Mouse (Mus musculus) midbrain, embryonic 16.5 days (tissue): Measurements from ENCODE around the gene Taar8a. TPM values are rescaled to one million over a fixed set of nuclear protein-coding genes. Genes with fewer than 3 reads are reported as not detected.
"Not testable (repeated sequence)": the region's sequence is repeated elsewhere in the genome, so short reads cannot be mapped to it uniquely, and the experiment has no call there.

Source experiments
- ATAC-seq: fragments of 200-750 bp; cut with Nextera tagmentation; 2 replicates; pipeline ENCODE4 v1.8.0; 2017; ENCODE audit warnings: moderate TSS enrichment
- H3K27ac ChIP-seq: fragments of 300-500 bp; sonication (generic); 2 replicates; pipeline ENCODE4 v1.5.1; 2014; ENCODE audit warnings: mild to moderate bottlenecking, low read length, mixed read lengths
- H3K27me3 ChIP-seq: fragments of 300-500 bp; sonication (generic); 2 replicates; pipeline ENCODE4 v1.6.1; 2014; ENCODE audit warnings: low read depth, low read length, mixed read lengths; ENCODE audit not compliant: control insufficient read depth, insufficient read depth
- H3K36me3 ChIP-seq: fragments of 300-500 bp; sonication (generic); 2 replicates; pipeline ENCODE4 v1.6.1; 2014; ENCODE audit warnings: mild to moderate bottlenecking, low read length, moderate library complexity, mixed read lengths; ENCODE audit not compliant: control insufficient read depth, insufficient read depth
- H3K4me1 ChIP-seq: fragments of 300-500 bp; sonication (generic); 2 replicates; pipeline ENCODE4 v1.6.1; 2014; ENCODE audit warnings: mild to moderate bottlenecking, low read length, mixed read lengths; ENCODE audit not compliant: control insufficient read depth, insufficient read depth
- H3K4me2 ChIP-seq: fragments of 300-500 bp; sonication (generic); 2 replicates; pipeline ENCODE4 v1.6.1; 2014; ENCODE audit warnings: mild to moderate bottlenecking, low read length, mixed read lengths
- H3K4me3 ChIP-seq: fragments of 300-500 bp; sonication (generic); 2 replicates; pipeline ENCODE4 v1.5.1; 2014; ENCODE audit warnings: low read depth, mild to moderate bottlenecking, low read length, moderate library complexity, mixed read lengths
- H3K9ac ChIP-seq: fragments of 300-500 bp; sonication (generic); 2 replicates; pipeline ENCODE4 v1.6.1; 2014; ENCODE audit warnings: low read depth, low read length, mixed read lengths
- H3K9me3 ChIP-seq: fragments of 300-500 bp; sonication (generic); replicated peaks from 2 replicates; pipeline ENCODE4 v1.6.1; 2014; ENCODE audit warnings: mild to moderate bottlenecking, low read length, mixed read lengths; ENCODE audit not compliant: control insufficient read depth, poor library complexity, severe bottlenecking
- WGBS: fragments of 180-500 bp; shearing (Covaris S2); extraction: QIAGEN DNeasy Blood & Tissue Kit; methylation state at CpG from one replicate; pipeline ENCODE4 v1.1.7; 2014; 5-methylcytosine and 5-hydroxymethylcytosine counted together
- polyA plus RNA-seq: library from polyadenylated mRNA; unstranded; fragments of >200 nt; fragmentation: Nextera tagmentation; extraction: Ambion mirVana; gene quantifications from 2 replicates; pipeline ENCODE4 v1.2.1, GENCODE M21; 2015

Gene Taar8a
- polyA plus RNA-seq, 1 experiment from 2014 or later: not detected

- Histone ChIP-seq H3K36me3 (no peaks in the 10 kb centered on the region), H3K4me1 (no peaks in the 10 kb centered on the region), H3K4me3 (no peak overlapping the region), H3K27ac (no peak overlapping the region), H3K27me3 (no peaks in the 10 kb centered on the region), H3K9me3 (no peaks in the 10 kb centered on the region), H3K9ac (no peak overlapping the region), H3K4me2 (no peak overlapping the region)
- WGBS: 42% methylated on average over 3 of the region's 3 CpGs
- no peak for ATAC-seq
Observed at GRCm38 (mm10) chr10:24080166-24080565, 3.9 kb downstream of the Taar8a start.

- no peak overlapping the region for H3K4me2 ChIP-seq
- H3K4me1 ChIP-seq: no peaks in the 10 kb centered on the region
- WGBS: 33% methylated on average over 5 of the region's 5 CpGs
- no peaks in the 10 kb centered on the region for H3K9me3 ChIP-seq
- no peak overlapping the region for H3K4me3 ChIP-seq
- no peak for ATAC-seq
- H3K36me3 ChIP-seq: no peaks in the 10 kb centered on the region
- no peak overlapping the region for H3K9ac ChIP-seq
- H3K27me3 ChIP-seq: no peaks in the 10 kb centered on the region
- H3K27ac ChIP-seq: no peak overlapping the region
Observed at GRCm38 (mm10) chr10:24085936-24086335, 9.6 kb downstream of the Taar8a start.

- no peak for ATAC-seq
- H3K4me1 ChIP-seq: no peaks in the 10 kb centered on the region
- no peak overlapping the region for H3K4me2 ChIP-seq
- 85% methylated on average over 5 of the region's 5 CpGs for WGBS
- H3K27ac ChIP-seq: no peak overlapping the region
- no peak overlapping the region for H3K4me3 ChIP-seq
- no peaks in the 10 kb centered on the region for H3K9me3 ChIP-seq
- no peaks in the 10 kb centered on the region for H3K27me3 ChIP-seq
- H3K9ac ChIP-seq: no peak overlapping the region
- H3K36me3 ChIP-seq: no peaks in the 10 kb centered on the region
Observed at GRCm38 (mm10) chr10:24086555-24086954, 10.3 kb downstream of the Taar8a start.

- Histone ChIP-seq H3K4me2 (no peak overlapping the region), H3K27me3 (no peaks in the 10 kb centered on the region), H3K9ac (no peak overlapping the region), H3K4me3 (no peak overlapping the region), H3K36me3 (no peaks in the 10 kb centered on the region), H3K4me1 (no peaks in the 10 kb centered on the region), H3K27ac (no peak overlapping the region), H3K9me3 (no peaks in the 10 kb centered on the region)
- 98% methylated on average over 2 of the region's 2 CpGs for WGBS
- ATAC-seq: no peak
Observed at GRCm38 (mm10) chr10:24087168-24087567, 10.9 kb downstream of the Taar8a start.

- 81% methylated on average over 2 of the region's 2 CpGs for WGBS
- H3K4me1 ChIP-seq: no peaks in the 10 kb centered on the region
- no peaks in the 10 kb centered on the region for H3K9me3 ChIP-seq
Observed at GRCm38 (mm10) chr10:24092194-24092593, 15.9 kb downstream of the Taar8a start, which contains the start of gene Taar8b. Taar8b (minus strand) TSS chr10:24092294.

GRCm38 (mm10) chr10:24097010-24097409 lies 20.7 kb downstream of the Taar8a start:
- not testable (repeated sequence) for H3K9me3 ChIP-seq, H3K4me1 ChIP-seq, H3K27ac ChIP-seq, H3K36me3 ChIP-seq, ATAC-seq, H3K27me3 ChIP-seq, H3K9ac ChIP-seq, H3K4me2 ChIP-seq, H3K4me3 ChIP-seq
- WGBS: 67% methylated on average over 2 of the region's 2 CpGs

More at GRCm38 (mm10) chr10:24092194-24092593, 15.9 kb downstream of the Taar8a start, which contains the start of gene Taar8b:
- no peak for ATAC-seq
- Histone ChIP-seq H3K9ac (no peak within 1 kb of the TSS), H3K4me2 (no peak within 1 kb of the TSS), H3K36me3 (no peaks in the 10 kb centered on the region), H3K27ac (no peak within 1 kb of the TSS), H3K27me3 (no peaks in the 10 kb centered on the region), H3K4me3 (no peak within 1 kb of the TSS)

GRCm38 (mm10) chr10:24101812-24102211 lies 25.5 kb downstream of the Taar8a start, which contains the start of gene Taar8c:
Taar8c (minus strand) TSS chr10:24101912.
- H3K4me3 ChIP-seq, H3K9me3 ChIP-seq, H3K9ac ChIP-seq, ATAC-seq, H3K27ac ChIP-seq, H3K4me2 ChIP-seq, H3K4me1 ChIP-seq, H3K36me3 ChIP-seq, H3K27me3 ChIP-seq: not testable (repeated sequence)
- 85% methylated on average over 1 of the region's 3 CpGs for WGBS

- not testable (repeated sequence) for H3K4me3 ChIP-seq, H3K27ac ChIP-seq, H3K4me1 ChIP-seq, H3K9ac ChIP-seq, ATAC-seq, H3K4me2 ChIP-seq, H3K9me3 ChIP-seq, H3K36me3 ChIP-seq, H3K27me3 ChIP-seq
- WGBS: 73% methylated on average over 1 of the region's 1 CpGs
Observed at GRCm38 (mm10) chr10:24103299-24103698, 27.0 kb downstream of the Taar8a start.

GRCm38 (mm10) chr10:24107747-24108146 lies 31.4 kb downstream of the Taar8a start:
- WGBS: 61% methylated on average over 5 of the region's 5 CpGs
- no peak for ATAC-seq
- no peak overlapping the region for H3K4me3 ChIP-seq

More at GRCm38 (mm10) chr10:24107747-24108146, 31.4 kb downstream of the Taar8a start:
- H3K27me3 ChIP-seq: no peaks in the 10 kb centered on the region
- no peaks in the 10 kb centered on the region for H3K36me3 ChIP-seq
- no peak overlapping the region for H3K9ac ChIP-seq
- H3K9me3 ChIP-seq: no peaks in the 10 kb centered on the region
- H3K27ac ChIP-seq: no peak overlapping the region
- H3K4me1 ChIP-seq: no peaks in the 10 kb centered on the region
- no peak overlapping the region for H3K4me2 ChIP-seq
